Mouse (Mus musculus) T-helper 1 cell (primary cell): ENCODE measurements around the gene Snx32.

Experiments used
- in situ Hi-C: fragments of 300-600 bp; cut with MboI, MseI; formaldehyde crosslinking; loops from one replicate; pipeline ENCODE4 v1.15.1; 2025; ENCODE audit warnings: high pct_unique_total_duplicates

The Snx32 gene

GRCm38 (mm10) chr19:5510031-5511026, at the start of gene Snx32:
Gene Snx32, minus strand, starts transcription at chr19:5510538.
- in situ Hi-C loops = no loop called here

- in situ Hi-C loops = loop anchor here (5.0 to 10.0 kb wide), 2 partner anchors 43 to 1075 kb away; no protein-coding TSS in a partner anchor
These were observed 49.5 kb upstream of the Snx32 start for GRCm38 (mm10) chr19:5559631-5560456.

DNA sequence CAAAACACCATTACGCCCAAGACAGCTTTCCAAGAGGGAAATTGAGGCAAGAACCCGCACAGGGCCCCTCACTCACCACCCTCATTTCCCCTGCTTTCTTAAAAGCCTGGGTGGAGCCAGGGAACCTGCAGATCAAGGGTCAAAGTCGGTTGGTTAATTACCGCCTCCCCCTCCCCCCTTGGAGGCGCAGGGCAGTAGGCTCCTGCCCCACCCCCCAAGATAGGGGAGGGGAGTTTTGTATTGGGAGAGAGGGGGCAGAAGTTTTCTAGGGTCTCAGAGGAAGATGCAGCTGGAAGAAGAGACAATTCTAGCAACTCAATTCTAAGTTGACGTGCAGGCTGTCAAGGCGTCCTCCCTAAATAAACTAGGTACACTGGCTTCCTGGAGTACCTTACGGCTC, 48.9 kb upstream of the Snx32 start:
- in situ Hi-C loops = loop anchor here (5.0 to 10.0 kb wide), 2 partner anchors 42 to 1076 kb away; no protein-coding TSS in a partner anchor

DNA sequence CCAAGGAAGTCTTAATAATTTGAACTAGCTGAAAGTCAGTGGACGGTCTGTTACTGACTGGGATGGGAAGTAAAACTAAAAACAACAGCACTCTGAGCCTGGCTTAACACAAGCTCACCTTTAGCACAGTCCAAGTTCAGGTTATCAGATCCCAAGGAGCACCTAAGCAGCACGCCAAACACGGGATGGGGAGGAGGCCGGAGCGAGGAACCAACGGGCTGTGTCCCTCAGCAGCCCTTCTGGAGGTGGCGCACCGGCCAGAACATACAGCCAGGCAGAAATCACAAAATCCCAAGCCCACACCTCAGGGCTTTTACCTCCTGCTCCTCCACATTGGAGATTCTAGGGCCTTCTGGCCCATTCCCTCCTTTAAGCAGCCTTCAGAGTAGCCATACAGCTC, 48.4 kb upstream of the Snx32 start:
- in situ Hi-C loops = loop anchor here (5.0 to 10.0 kb wide), 2 partner anchors 41 to 1076 kb away; no protein-coding TSS in a partner anchor

GRCm38 (mm10) chr19:5558169-5558568, 47.8 kb upstream of the Snx32 start:
- in situ Hi-C loops = loop anchor here (5.0 to 10.0 kb wide), 2 partner anchors 41 to 1077 kb away; no protein-coding TSS in a partner anchor

GRCm38 (mm10) chr19:5554212-5554611, 43.9 kb upstream of the Snx32 start:
- in situ Hi-C loops = loop anchor here (10.0 kb wide), 1 partner anchor 1081 kb away; no protein-coding TSS in a partner anchor

- in situ Hi-C loops = loop anchor here (10.0 kb wide), 1 partner anchor 1081 kb away; no protein-coding TSS in a partner anchor
These were observed 43.5 kb upstream of the Snx32 start for GRCm38 (mm10) chr19:5553802-5554201.

GRCm38 (mm10) chr19:5547471-5548056, 37.2 kb upstream of the Snx32 start:
- in situ Hi-C loops = no loop called here

- in situ Hi-C loops = no loop called here
These were observed 33.7 kb upstream of the Snx32 start for GRCm38 (mm10) chr19:5544031-5544430.

GRCm38 (mm10) chr19:5543362-5543761, 33.0 kb upstream of the Snx32 start:
- in situ Hi-C loops = no loop called here

DNA sequence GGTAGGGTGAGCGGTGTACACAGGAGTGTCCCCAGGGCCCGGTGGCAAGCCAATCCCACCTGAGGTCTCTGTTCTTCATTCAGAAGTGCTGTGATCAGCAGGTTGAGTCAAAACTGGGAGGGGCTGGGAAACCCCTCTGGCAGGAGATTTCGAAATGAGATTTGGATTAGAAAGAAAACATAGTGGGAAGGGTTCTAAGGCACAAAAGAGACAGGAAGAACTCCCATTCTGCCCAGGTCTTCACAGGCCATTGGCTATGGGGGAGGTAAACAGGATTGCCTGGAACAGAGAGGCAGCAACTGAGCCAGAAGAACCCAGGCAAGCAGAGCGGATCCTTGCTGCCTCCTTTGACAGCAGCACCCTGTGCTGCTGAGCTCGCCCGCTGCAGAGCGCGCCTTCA, 28.4 kb upstream of the Snx32 start:
- in situ Hi-C loops = loop anchor here (5.0 kb wide), 1 partner anchor 64 kb away; the partner anchor contains the start of gene Rnaseh2c

GRCm38 (mm10) chr19:5532520-5532919, 22.2 kb upstream of the Snx32 start:
- in situ Hi-C loops = no loop called here

GRCm38 (mm10) chr19:5530138-5530524, 19.8 kb upstream of the Snx32 start:
- in situ Hi-C loops = no loop called here

DNA sequence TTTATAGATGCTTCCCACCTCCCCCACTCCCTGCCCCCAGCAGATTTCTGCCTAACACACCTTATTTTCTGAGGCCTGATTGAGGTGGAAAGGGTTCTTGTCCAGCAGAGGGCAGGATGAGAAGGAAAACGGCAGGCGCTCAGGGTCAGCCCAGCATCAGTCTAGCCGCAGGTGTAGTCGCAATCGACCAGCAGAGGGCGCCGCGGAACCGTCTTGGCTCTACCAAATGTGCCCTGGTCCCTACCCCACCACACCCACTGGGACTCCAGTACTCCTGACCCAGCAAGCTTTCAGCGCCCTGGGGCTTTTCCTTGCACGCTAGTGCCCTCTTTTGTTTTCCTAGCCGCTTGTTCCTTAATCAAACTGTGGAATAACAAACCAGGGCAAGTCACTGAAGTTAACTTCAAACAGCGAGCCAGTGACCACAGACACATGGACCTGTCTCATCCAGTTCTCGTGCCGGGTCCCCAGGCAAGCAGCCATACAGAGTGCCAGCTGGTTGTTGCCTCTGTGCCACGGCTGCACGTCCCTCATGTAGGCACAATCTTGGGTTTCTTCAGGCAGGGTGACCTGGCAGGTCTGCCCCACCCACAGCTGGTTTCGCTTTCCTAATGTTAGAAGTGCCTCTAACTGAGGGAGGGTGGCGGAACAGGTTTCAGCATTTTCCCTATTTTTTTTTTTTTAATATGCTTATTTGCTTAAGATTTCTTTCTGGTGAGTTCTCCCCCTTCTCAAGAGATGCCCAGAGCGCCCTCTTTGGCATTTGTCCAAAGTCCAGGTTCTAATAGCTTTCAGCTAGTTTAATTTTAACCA, 19.2 kb upstream of the Snx32 start:
- in situ Hi-C loops = no loop called here

DNA sequence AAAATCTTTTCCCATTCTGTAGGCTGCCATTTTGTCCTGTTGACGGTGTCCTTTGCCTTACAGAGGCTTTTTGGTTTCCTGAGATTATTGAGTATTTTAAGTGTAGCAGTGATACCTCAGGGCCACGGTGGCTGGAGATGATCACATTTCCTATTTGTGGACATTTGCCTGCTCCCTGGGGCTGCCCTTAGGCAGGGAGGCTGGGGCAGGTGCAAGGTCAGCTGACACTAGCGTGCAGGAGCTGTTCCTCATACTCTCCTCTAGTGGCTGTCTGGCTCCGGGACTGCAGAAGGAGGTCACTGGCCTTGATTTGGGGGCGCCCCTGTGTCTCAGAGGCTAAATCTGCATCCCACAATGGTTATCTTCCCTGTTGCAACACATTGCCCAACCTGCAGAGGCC, 14.9 kb upstream of the Snx32 start:
- in situ Hi-C loops = no loop called here

- in situ Hi-C loops = loop anchor here (5.0 kb wide), 1 partner anchor 39 kb away; no protein-coding TSS in a partner anchor
These were observed 8.4 kb upstream of the Snx32 start for GRCm38 (mm10) chr19:5518721-5519120.

- in situ Hi-C loops = loop anchor here (5.0 kb wide), 1 partner anchor 40 kb away; no protein-coding TSS in a partner anchor
These were observed 6.7 kb upstream of the Snx32 start for GRCm38 (mm10) chr19:5516906-5517505.

- in situ Hi-C loops = loop anchor here (5.0 kb wide), 1 partner anchor 41 kb away; no protein-coding TSS in a partner anchor
These were observed 5.8 kb upstream of the Snx32 start for GRCm38 (mm10) chr19:5515840-5516777.

DNA sequence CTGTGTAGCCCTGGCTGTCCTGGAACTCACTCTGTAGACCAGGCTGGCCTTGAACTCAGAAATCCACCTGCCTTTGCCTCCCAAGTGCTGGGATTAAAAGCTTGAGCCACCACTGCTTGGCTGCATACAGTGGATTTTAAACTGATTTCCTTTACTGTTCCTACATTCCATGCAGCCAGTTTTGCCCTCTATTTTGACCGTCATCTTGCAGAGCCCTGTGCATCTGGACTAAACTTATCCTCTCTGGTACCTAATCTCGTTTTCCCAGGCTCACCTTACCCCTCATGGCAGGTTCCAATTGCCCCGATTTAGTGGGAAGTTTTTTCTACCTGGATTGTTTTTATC, 2.6 kb upstream of the Snx32 start:
- in situ Hi-C loops = no loop called here
